Mouse (Mus musculus): Measurements from ENCODE around the gene Vmn1r210. TPM values are rescaled to one million over a fixed set of nuclear protein-coding genes. Genes with fewer than 3 reads are reported as not detected.

Gene Vmn1r210
- total and polyA plus RNA-seq, 3 experiments, result not detected

Other genes starting within 250 kb of the Vmn1r210 start
- gene Vmn1r205, start 238.3 kb downstream of the Vmn1r210 start, total RNA-seq (2012; rRNA removed), result not detected in 2 replicates
- gene Vmn1r205, start 238.3 kb downstream of the Vmn1r210 start, total RNA-seq (2014; rRNA removed), result not detected in 2 replicates
- not detected in 2 replicates for gene Vmn1r205, start 238.3 kb downstream of the Vmn1r210 start, polyA plus RNA-seq (2012; ENCODE audit: insufficient read length, low read depth)
- not detected in 2 replicates for gene Vmn1r206, start 207.1 kb downstream of the Vmn1r210 start, total RNA-seq (2012; rRNA removed)
- gene Vmn1r206, start 207.1 kb downstream of the Vmn1r210 start, total RNA-seq (2014; rRNA removed), result not detected in 2 replicates
- gene Vmn1r206, start 207.1 kb downstream of the Vmn1r210 start, polyA plus RNA-seq (2012; ENCODE audit: insufficient read length, low read depth), result not detected in 2 replicates
- not detected in 2 replicates for gene Vmn1r207-ps, start 101.7 kb downstream of the Vmn1r210 start, total RNA-seq (2012; rRNA removed)
- not detected in 2 replicates for gene Vmn1r207-ps, start 101.7 kb downstream of the Vmn1r210 start, total RNA-seq (2014; rRNA removed)
- gene Vmn1r207-ps, start 101.7 kb downstream of the Vmn1r210 start, polyA plus RNA-seq (2012; ENCODE audit: insufficient read length, low read depth), result not detected in 2 replicates
- gene Vmn1r208, start 53.9 kb downstream of the Vmn1r210 start, total RNA-seq (2012; rRNA removed), result not detected in 2 replicates
- gene Vmn1r208, start 53.9 kb downstream of the Vmn1r210 start, total RNA-seq (2014; rRNA removed), result not detected in 2 replicates
- gene Vmn1r208, start 53.9 kb downstream of the Vmn1r210 start, polyA plus RNA-seq (2012; ENCODE audit: insufficient read length, low read depth), result 0.07 TPM in 1 of 2 replicates, not detected in the other
- gene Vmn1r209, start 21.7 kb downstream of the Vmn1r210 start, total RNA-seq (2012; rRNA removed), result not detected in 2 replicates
- gene Vmn1r209, start 21.7 kb downstream of the Vmn1r210 start, total RNA-seq (2014; rRNA removed), result not detected in 2 replicates
- gene Vmn1r209, start 21.7 kb downstream of the Vmn1r210 start, polyA plus RNA-seq (2012; ENCODE audit: insufficient read length, low read depth), result not detected in 2 replicates
- gene Vmn1r211, start 26.2 kb upstream of the Vmn1r210 start, total RNA-seq (2012; rRNA removed), result not detected in 2 replicates
- not detected in 2 replicates for gene Vmn1r211, start 26.2 kb upstream of the Vmn1r210 start, total RNA-seq (2014; rRNA removed)
- not detected in 2 replicates for gene Vmn1r211, start 26.2 kb upstream of the Vmn1r210 start, polyA plus RNA-seq (2012; ENCODE audit: insufficient read length, low read depth)
- gene Vmn1r212, start 52.9 kb upstream of the Vmn1r210 start, total RNA-seq (2012; rRNA removed), result not detected in 2 replicates
- not detected in 2 replicates for gene Vmn1r212, start 52.9 kb upstream of the Vmn1r210 start, total RNA-seq (2014; rRNA removed)
- not detected in 2 replicates for gene Vmn1r212, start 52.9 kb upstream of the Vmn1r210 start, polyA plus RNA-seq (2012; ENCODE audit: insufficient read length, low read depth)
- gene Vmn1r213, start 176.3 kb upstream of the Vmn1r210 start, total RNA-seq (2012; rRNA removed), result not detected in 2 replicates
- not detected in 2 replicates for gene Vmn1r213, start 176.3 kb upstream of the Vmn1r210 start, total RNA-seq (2014; rRNA removed)
- not detected in 2 replicates for gene Vmn1r213, start 176.3 kb upstream of the Vmn1r210 start, polyA plus RNA-seq (2012; ENCODE audit: insufficient read length, low read depth)
- gene Vmn1r214, start 199.1 kb upstream of the Vmn1r210 start, total RNA-seq (2012; rRNA removed), result not detected in 2 replicates
- gene Vmn1r214, start 199.1 kb upstream of the Vmn1r210 start, total RNA-seq (2014; rRNA removed), result not detected in 2 replicates
- not detected in 2 replicates for gene Vmn1r214, start 199.1 kb upstream of the Vmn1r210 start, polyA plus RNA-seq (2012; ENCODE audit: insufficient read length, low read depth)
- not detected in 2 replicates for gene Vmn1r215, start 236.7 kb upstream of the Vmn1r210 start, total RNA-seq (2012; rRNA removed)
- not detected in 2 replicates for gene Vmn1r215, start 236.7 kb upstream of the Vmn1r210 start, total RNA-seq (2014; rRNA removed)
- not detected in 2 replicates for gene Vmn1r215, start 236.7 kb upstream of the Vmn1r210 start, polyA plus RNA-seq (2012; ENCODE audit: insufficient read length, low read depth)

Measured in CH12.LX (cell line).